Mouse (Mus musculus) megakaryocyte, embryonic 14.5 days (primary cell): ENCODE measurements around the gene Gtf3c2. TPM values are rescaled to one million over a fixed set of nuclear protein-coding genes. Genes with fewer than 3 reads are reported as not detected.
"Not testable (repeated sequence)": the region's sequence is repeated elsewhere in the genome, so short reads cannot be mapped to it uniquely, and the experiment has no call there.

Experiments
- H3K27me3 ChIP-seq: replicated peaks from 2 replicates; pipeline ENCODE3; 2012; ENCODE audit warnings: inconsistent platforms
- H3K36me3 ChIP-seq: replicated peaks from 2 replicates; pipeline ENCODE3; 2012; ENCODE audit warnings: low read length, inconsistent platforms, mixed read lengths
- H3K4me1 ChIP-seq: 2 replicates; pipeline ENCODE4 v1.6.1; 2012; ENCODE audit warnings: inconsistent platforms
- H3K4me3 ChIP-seq: replicated peaks from 2 replicates; pipeline ENCODE3; 2012; ENCODE audit warnings: moderate library complexity, mild to moderate bottlenecking, inconsistent platforms
- H3K9me3 ChIP-seq: 2 replicates; pipeline ENCODE4 v1.6.1; 2012; ENCODE audit warnings: inconsistent platforms
- FLI1 ChIP-seq: IDR thresholded peaks from 2 replicates; pipeline ENCODE4 v1.6.1; 2012; ENCODE audit warnings: low read length, inconsistent platforms, mixed read lengths
- GATA1 ChIP-seq: IDR thresholded peaks from 3 replicates; pipeline ENCODE4 v1.6.1; 2012; ENCODE audit warnings: mixed read lengths, low read length, inconsistent platforms, borderline replicate concordance
- polyA plus RNA-seq: library from polyadenylated mRNA; stranded (reverse); fragments of >175 nt; gene quantifications from 2 replicates; pipeline ENCODE4 v1.2.3, GENCODE M21; 2012; ENCODE audit warnings: low replicate concordance; ENCODE audit not compliant: insufficient read depth

Gene Gtf3c2
- polyA plus RNA-seq = 9.1 and 15.0 TPM in 2 replicates

DNA sequence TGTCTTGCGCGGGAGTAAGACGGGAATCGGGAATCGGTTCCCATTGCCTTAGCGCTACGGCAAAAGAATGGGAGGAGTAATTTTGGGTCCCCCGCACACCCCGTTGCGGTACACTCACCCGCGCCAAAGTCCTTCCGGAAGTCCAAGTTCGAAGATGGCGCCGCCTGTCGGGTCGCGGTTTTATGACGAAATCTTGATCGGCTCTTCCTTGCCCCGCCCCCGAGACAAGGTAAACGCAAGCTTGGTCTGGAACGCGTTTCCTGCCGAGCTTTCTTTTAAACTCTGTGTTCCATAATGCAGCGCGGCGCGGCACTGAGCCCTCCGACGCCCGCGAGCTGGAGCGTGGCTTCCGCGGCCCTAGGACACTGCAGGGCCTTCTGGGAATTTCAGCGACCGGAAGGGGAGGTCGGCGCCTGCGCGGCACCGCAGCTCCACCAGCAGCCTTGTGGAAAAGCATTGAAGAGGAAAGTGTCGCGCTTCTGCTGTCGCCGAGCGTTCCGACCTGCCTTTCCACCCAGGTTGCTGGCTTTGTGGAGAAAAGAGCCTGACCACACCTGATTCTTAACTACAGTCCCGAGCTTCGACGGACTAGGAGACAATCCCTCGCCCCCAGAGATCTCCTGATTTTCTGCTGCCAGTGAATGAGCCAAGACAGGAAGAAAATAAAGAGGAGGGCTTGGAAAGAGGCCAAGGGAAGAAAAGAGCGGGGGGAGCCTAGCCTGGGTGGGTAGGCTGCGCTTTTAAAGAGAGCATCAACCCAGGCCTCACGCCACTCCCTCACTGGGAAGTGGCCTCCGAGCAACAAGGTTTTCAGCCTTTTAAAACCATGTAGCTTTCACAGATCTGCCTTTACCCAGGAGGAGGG lies at the start of gene Gtf3c2, which contains the start of gene Gm29609:
Gene Gtf3c2, minus strand, starts transcription at position 379 of the 865 bp plus-strand sequence.
Gene Gm29609, minus strand, starts transcription at position 146 of the 865 bp plus-strand sequence.
- H3K36me3 ChIP-seq = peaks cover 12% of the 10 kb centered on the region
- no peak for TF ChIP-seq GATA1
- peak; percentile 61; the same call in 1 of the 2 replicates for TF ChIP-seq FLI1
- H3K9me3 ChIP-seq = no peaks in the 10 kb centered on the region
- H3K4me3 ChIP-seq = peak within 1 kb of the TSS; percentile 95
- H3K27me3 ChIP-seq = no peaks in the 10 kb centered on the region
- peaks cover 60% of the 10 kb centered on the region for H3K4me1 ChIP-seq

DNA sequence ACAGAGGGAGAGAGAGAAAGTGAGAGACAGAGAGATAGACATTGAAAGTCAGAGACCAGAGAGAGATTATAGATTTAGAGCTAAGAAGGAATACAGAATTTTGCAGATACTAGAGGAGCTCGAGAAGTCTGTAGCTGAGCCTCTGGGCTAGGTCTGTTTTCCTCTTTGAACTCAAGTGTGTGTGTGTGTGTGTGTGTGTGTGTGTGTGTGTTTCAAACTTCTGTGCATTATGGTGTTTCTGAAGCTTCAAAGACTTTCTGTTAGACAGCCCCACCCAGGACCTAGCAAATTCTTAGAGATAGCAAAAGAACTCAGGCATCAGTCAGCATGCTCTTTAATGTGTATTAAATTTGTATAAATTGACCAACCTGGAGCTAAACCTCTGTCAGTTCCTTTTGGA lies 46.7 kb upstream of the Gtf3c2 start:
- TF ChIP-seq FLI1 = no peak
- no peak for TF ChIP-seq GATA1
- H3K27me3 ChIP-seq = peaks cover 2% of the 10 kb centered on the region
- no peaks in the 10 kb centered on the region for H3K9me3 ChIP-seq
- peaks cover 14% of the 10 kb centered on the region for H3K4me1 ChIP-seq
- no peak overlapping the region for H3K4me3 ChIP-seq
- H3K36me3 ChIP-seq = no peaks in the 10 kb centered on the region

DNA sequence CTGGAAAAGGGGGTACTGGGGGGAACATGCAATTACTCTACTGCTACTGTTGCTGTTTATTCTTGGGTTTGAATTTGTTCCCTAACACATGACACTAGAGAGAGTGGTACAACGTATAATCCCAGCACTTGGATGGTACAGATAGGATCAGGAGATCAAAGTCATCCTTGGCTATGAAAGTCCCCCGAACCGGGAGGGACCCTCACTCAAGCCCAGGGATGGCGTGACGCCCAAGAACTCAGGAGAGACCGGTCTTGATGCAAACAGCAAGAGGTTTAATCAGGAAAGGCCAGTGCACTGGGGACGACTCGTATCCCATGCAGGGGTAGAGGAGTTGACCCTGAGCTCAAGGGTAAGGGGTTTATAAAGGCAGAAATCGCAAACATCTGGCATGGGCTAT lies 42.8 kb upstream of the Gtf3c2 start:
- TF ChIP-seq FLI1 = no peak
- no peak for TF ChIP-seq GATA1
- no peaks in the 10 kb centered on the region for H3K36me3 ChIP-seq
- H3K9me3 ChIP-seq = no peaks in the 10 kb centered on the region
- no peak overlapping the region for H3K4me3 ChIP-seq
- peaks cover 17% of the 10 kb centered on the region for H3K4me1 ChIP-seq
- H3K27me3 ChIP-seq = no peaks in the 10 kb centered on the region

DNA sequence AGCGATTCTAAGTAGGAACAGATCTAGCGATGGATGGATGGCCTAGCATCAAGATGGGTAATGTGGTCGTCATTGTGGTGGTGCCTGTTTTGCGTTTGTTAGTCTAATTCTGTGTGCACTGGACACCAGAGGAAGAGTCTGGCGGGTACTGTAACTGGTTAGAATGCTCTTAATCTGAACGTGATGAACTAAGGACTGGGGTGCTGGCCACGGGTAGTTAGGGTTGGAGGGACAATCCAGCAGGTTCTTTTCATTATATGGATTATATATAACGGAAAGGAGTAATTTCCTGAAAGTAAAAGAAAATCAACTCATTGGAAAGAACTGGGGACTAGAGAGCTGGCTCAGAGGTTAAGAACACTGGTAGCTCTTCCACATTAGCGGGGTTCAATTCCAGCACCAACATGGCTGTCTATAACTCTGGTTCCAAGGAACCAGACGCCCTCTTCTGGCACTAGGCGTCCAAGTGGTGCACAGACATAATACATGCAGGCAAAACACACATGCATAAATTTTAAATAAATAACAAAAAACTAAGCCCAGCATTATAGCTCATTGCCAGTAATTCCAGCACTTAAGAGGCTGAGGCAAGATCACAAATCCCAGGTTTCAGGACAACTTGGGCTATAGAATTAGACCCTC lies 41.5 kb upstream of the Gtf3c2 start:
- H3K4me1 ChIP-seq = peaks cover 23% of the 10 kb centered on the region
- H3K4me3 ChIP-seq = peak overlapping the region; percentile 99
- H3K27me3 ChIP-seq = no peaks in the 10 kb centered on the region
- no peaks in the 10 kb centered on the region for H3K9me3 ChIP-seq
- H3K36me3 ChIP-seq = no peaks in the 10 kb centered on the region
- no peak for TF ChIP-seq FLI1
- TF ChIP-seq GATA1 = no peak

DNA sequence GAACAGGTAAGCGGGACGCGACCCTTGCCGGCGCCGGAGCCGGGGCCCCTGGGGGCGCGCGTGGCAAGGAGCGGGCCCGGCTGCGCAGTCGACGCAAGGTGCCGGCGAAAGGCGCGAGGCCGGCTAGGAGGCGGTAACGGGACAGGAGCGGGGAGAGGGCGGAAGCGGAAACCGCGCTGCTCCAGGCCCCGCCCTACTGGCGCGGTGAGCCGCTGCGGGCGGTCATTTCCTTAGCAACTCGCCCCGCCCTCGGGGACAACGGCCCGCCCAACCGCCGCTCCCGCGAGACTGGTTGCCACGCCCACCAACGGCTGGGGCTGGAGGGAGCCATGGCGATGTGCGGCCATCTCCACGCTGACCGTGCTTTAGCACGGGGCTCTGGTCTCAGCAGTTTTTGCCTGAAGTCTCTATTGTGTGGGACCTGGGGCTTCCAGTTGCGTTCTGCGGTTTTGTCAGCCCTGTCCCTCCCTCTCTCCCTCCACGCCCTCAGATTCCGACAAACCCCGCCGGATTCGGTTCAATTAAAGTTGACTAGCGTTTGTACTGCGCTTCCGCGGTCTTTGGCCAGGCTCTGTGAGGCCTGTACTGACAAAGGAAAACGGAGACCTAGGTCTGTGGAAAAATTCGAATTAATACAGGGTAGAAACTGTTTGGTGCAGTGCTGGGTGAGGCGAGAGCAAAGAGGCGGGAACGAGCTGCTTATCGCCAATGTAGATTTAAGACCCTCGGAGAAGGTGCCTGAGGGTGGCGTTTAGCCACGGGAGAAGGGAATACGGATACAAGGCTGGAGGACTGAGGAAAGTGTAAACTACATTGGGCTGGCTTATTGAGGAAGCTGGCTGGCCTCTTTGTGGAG lies 40.7 kb upstream of the Gtf3c2 start, which contains the start of gene Ppm1g:
Gene Ppm1g, minus strand, starts transcription at position 240 of the 856 bp plus-strand sequence.
- Histone ChIP-seq H3K9me3 (no peaks in the 10 kb centered on the region), H3K27me3 (no peaks in the 10 kb centered on the region), H3K36me3 (peaks cover 6% of the 10 kb centered on the region), H3K4me1 (peaks cover 31% of the 10 kb centered on the region), H3K4me3 (peak within 1 kb of the TSS; percentile 99)
- 0 out of 2 replicates have a peak, but pooled peaks have one; percentile 66 for TF ChIP-seq FLI1
- no peak for TF ChIP-seq GATA1

DNA sequence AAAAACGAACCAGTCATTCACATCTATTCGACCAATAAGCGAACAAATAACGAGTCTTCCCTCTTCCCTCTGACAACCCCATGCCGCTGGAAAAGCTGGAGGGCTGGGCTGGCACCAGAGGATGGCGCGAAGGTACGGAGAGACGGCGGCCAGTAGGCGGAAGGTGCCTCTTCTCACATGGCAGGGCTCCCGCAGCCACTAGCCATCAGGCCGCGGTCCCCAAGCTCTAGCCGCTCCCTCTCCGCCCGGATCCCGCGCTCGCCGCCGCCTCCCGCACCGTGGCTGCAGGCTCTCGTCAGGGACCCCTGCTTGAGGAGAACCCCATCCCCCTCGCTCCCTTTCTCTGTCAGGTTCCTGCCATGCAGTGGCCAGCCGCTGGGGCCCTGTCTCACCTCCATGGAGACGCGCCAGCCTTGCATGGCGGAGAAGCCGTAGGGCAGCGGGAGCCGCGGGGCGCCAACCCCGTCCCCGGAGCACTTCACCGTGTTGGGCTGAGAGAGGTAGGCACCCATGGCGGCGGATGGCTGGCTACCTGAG lies 40.0 kb upstream of the Gtf3c2 start:
- H3K36me3 ChIP-seq = peaks cover 7% of the 10 kb centered on the region
- no peaks in the 10 kb centered on the region for H3K9me3 ChIP-seq
- H3K27me3 ChIP-seq = no peaks in the 10 kb centered on the region
- peaks cover 37% of the 10 kb centered on the region for H3K4me1 ChIP-seq
- H3K4me3 ChIP-seq = peak overlapping the region; percentile 99
- no peak for TF ChIP-seq GATA1
- TF ChIP-seq FLI1 = no peak

DNA sequence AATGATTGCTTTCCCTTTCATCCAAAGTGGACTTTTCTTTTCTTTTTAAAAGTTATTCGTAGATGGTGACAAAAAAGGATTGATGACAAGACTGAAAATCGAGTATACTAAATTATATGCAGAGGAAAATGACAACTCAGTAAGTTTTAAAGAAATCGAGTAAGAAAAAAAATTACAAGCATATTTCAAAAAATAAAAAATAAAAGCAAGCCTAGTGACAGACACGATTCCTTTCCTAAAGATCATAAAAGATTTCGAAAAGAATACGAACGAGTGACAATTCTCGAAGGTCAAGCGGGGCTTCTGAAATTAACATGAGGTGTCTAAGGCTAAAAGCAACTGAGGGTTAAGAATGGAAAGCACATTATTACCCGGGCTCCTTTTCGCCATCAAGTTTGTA lies 39.5 kb upstream of the Gtf3c2 start:
- TF ChIP-seq FLI1 (no peak), GATA1 (no peak)
- no peaks in the 10 kb centered on the region for H3K27me3 ChIP-seq
- H3K9me3 ChIP-seq = no peaks in the 10 kb centered on the region
- peak overlapping the region; percentile 99 for H3K4me3 ChIP-seq
- H3K4me1 ChIP-seq = peaks cover 42% of the 10 kb centered on the region
- H3K36me3 ChIP-seq = peaks cover 7% of the 10 kb centered on the region

DNA sequence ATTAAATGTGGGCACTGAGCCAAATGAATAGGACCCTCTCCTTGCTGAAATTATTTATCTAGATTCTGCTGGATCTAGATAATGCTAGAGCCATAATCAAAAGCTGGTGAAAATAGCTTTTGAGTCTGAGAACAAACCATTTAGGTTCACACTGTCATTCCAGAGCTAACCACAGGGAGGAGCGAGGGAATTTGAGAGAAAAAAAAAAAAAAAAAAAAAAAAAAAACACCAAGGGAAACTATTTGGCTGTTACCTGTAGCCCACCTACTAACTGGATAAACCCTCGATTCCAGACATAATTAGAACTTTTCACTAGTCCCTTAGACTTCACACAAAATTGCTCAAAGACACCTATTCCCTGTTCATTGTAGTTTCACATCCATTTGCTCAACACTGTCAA lies 39.1 kb upstream of the Gtf3c2 start:
- H3K4me1 ChIP-seq = peaks cover 45% of the 10 kb centered on the region
- no peaks in the 10 kb centered on the region for H3K9me3 ChIP-seq
- TF ChIP-seq FLI1 (no peak), GATA1 (no peak)
- peaks cover 7% of the 10 kb centered on the region for H3K36me3 ChIP-seq
- H3K4me3 ChIP-seq = peak overlapping the region; percentile 99
- H3K27me3 ChIP-seq = no peaks in the 10 kb centered on the region

DNA sequence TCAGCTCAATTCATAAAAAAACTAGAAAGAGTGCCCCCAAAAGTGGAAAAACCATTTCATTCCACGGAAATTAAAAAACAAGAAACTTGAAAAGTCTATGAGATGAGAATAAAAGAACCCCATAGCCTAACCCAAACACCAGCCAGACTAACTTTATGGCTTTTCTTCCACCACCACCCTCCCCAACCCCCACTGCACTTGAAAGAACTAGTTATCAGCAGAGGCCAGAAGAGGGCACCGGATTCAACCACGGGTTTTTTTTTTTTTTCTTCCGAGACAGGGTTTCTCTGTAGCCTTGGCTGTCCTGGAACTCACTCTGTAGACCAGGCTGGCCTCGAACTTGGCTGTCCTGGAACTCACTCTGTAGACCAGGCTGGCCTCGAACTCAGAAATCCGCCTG lies 38.4 kb upstream of the Gtf3c2 start:
- peak overlapping the region; percentile 80 for H3K4me3 ChIP-seq
- peaks cover 50% of the 10 kb centered on the region for H3K4me1 ChIP-seq
- no peaks in the 10 kb centered on the region for H3K27me3 ChIP-seq
- H3K9me3 ChIP-seq = no peaks in the 10 kb centered on the region
- peaks cover 7% of the 10 kb centered on the region for H3K36me3 ChIP-seq
- TF ChIP-seq FLI1 = no peak
- no peak for TF ChIP-seq GATA1

DNA sequence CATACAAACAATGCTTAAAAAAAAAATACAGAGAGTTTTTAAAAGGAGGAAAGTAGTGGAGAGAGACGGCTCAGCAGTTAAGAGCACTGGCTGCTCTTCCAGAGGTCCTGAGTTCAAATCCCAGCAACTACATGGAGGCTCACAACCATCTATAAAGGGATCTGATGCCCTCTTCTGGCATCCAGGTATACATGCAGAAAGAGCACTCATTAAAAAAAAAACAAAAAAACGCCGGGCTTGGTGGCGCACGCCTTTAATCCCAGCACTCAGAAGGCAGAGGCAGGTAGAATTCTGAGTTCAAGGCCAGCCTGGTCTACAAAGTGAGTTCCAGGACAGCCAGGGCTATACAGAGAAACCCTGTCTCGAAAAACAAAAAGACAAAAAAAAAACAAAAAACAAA lies 36.6 kb upstream of the Gtf3c2 start:
- not testable (repeated sequence) for H3K27me3 ChIP-seq, H3K9me3 ChIP-seq, H3K4me3 ChIP-seq
- peaks cover 14% of the 10 kb centered on the region for H3K36me3 ChIP-seq
- peaks cover 60% of the 10 kb centered on the region for H3K4me1 ChIP-seq
